Mouse (Mus musculus) layer of hippocampus, postnatal 25 days (tissue): Measurements from ENCODE around the gene Fat1. TPM values are rescaled to one million over a fixed set of nuclear protein-coding genes. Genes with fewer than 3 reads are reported as not detected.

Experiments
- DNase-seq, 2 experiments: peaks; one replicate each; pipeline ENCODE4 v3.0.0; 2022; ENCODE audit warnings: mixed read lengths in 2 of 2, low spot score in 1 of 2; ENCODE audit errors: extremely low spot score in 1 of 2
- total RNA-seq, 2 experiments: library from RNA; stranded (reverse); gene quantifications; 2 replicates each; pipeline ENCODE4 v1.2.3; 2021

The Fat1 gene
- total RNA-seq, 2 experiments from 2014 or later, result 22.7 to 28.7 TPM

- DNase-seq, result peak in 1 of 2 experiments; percentile 38
Measured at GRCm38 (mm10) chr8:44998681-44999277, 63.5 kb downstream of the Fat1 start.

DNA sequence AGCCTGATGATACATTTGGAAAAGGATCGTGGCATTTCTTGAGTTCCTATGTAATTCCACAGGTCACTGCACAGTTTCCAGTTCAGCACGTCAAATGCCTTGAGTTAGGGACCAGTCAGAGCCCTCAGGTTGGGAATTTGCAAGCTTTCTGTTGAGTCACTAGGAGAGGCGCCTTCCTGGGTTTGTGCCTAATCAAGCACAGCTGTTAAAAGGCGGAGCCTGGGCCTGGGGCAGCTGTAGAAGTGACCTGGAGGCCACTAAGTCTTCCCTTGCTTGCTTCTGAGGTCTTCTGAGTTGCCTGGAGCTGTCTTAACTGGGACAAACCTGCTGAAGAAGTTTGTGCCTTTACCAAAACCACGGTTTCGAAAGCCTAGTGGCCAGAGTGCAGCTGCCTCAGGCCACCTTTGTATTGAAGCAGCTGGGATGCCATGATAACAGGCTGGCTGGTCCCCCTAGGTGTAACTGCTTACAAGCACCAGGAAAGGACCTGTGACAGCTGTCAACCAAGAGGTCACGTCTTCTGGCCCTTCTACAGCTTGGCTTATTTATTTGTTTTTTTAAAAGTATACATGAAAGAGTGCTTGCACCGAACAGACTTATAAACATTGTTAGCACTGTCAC is 66.4 kb downstream of the Fat1 start:
- no peak for DNase-seq

DNA sequence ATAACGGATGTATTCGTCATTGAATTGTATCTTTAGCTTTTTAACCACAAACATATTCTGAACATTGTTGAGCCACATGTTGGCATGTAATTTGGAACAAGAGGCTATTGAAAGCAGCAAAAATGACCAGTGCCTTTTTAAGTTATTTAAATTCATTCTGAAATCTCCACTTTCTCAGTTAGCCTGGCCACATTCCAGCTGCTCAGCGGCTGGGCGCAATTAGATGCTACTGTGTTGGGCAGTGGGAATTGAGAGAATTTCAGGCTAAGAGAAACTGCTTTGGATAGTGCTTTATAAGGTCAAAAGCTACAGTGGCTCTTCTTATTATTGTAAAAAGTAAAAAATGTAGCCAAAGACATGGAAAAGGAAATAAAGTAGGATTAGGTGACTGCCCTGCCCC is 67.4 kb downstream of the Fat1 start:
- no peak for DNase-seq

DNA sequence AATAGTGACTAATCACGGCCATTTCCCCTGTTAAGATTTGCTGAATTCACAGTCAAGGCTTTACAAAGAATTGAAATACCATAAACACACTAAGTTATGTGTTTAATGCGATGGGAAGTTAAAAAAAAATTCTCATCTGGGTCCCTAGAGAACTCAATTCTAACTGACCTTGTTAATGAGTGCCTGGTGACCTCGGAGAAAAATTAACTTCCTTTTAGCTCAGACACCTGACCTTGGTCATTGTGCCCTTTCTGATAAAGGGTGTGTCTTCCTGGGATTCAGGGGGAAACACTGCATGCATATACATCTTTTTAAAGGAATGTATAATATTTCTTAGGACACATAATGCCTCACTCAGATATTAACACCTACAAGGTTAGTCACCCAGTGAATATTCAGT is 68.8 kb downstream of the Fat1 start:
- no peak for DNase-seq

DNA sequence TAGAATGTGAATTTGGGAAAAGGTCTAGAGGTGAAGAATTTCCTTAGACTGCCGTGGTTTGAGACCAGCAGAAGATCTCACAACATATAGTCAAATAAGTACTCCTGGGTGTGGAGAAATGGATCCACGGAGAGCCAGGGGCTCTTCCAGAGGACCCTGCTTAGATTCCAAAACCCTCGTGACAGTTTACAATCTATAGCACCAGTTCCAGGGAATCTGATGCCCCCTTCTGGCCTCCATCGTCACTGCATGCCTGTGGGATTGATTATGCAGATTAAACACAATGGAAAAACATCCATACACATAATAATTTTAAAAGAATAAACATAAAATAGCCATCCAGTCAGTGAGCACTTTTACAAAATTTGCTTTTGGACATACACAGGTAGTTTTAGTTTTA is 75.4 kb downstream of the Fat1 start:
- peak; percentile 25 to 71 for DNase-seq

GRCm38 (mm10) chr8:45011774-45012173 is 76.5 kb downstream of the Fat1 start:
- no peak for DNase-seq

- no peak for DNase-seq
Measured at GRCm38 (mm10) chr8:45013852-45014251, 78.6 kb downstream of the Fat1 start.

DNA sequence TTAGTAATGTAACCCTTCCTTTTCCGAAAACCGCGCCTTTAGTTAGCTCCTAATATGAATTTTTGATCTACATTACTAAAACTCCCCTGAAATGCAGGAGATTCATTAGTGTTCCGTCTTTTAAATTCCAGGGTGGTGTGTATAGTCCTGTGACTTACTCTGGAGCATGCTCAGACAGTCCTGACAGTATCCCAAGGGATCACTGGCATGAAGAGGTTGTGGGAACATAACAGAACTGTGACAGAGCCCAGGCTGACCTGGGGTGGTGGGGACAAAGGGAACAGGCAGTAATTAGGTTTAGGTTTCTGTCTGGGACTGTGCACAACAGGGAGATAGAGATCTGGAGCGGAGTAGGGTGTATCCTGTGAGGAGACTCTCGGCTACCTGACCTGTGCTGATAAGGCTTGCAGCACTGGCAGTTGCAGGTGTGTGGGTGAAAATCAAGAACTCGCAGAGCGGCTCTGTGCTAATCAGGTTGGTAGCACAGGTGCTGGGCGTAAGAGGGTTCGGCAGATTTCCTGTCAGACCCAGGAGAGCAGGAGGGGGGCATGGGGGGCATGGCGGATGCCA is 79.3 kb downstream of the Fat1 start:
- no peak for DNase-seq

DNA sequence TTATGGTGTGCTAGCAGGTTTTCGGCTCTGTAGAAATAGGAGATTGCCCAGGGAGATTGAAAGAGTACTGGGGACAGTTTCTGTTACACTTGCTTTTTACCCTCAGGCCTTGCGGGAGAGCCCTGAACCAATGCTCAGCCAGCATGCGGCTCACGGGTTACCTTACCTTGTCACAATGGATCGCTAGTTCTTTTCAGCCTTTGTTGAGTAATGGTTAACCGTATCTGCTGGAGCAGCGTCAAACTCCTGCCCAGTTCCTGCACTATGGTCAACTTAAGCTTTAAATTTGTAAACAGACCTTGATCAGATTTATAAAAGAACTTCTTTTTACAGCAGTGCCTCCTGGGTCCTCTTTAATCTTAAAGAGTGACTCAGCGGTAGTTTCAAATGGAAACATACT is 80.6 kb downstream of the Fat1 start:
- DNase-seq, result no peak

GRCm38 (mm10) chr8:45019241-45019640 is 84.0 kb downstream of the Fat1 start:
- DNase-seq, result no peak

- DNase-seq, result no peak
Measured at GRCm38 (mm10) chr8:45021171-45021570, 85.9 kb downstream of the Fat1 start.

- peak; percentile 27 to 38 for DNase-seq
Measured at GRCm38 (mm10) chr8:45021911-45022665, 86.8 kb downstream of the Fat1 start.

- no peak for DNase-seq
Measured at GRCm38 (mm10) chr8:45028081-45028497, 92.8 kb downstream of the Fat1 start.

DNA sequence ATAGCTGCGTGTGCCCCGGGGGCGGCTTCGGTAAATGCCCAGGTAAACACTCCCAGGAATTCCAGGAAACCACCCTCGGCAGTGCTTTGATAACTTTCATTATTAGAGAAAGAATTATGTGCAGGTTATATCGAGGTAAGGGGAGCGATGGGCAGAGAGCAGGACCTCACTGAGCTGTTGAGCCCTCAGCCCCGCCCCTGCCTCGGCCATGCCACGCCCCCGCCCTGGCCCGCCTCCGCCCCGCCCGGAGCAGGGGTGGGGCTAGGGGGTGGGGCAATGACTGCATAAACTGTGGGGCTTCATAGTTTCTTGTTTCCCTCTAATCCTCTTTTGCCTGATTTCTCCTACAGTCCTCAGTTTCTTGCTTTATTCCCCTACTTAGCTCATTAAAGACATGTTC is 103.1 kb downstream of the Fat1 start:
- no peak for DNase-seq

DNA sequence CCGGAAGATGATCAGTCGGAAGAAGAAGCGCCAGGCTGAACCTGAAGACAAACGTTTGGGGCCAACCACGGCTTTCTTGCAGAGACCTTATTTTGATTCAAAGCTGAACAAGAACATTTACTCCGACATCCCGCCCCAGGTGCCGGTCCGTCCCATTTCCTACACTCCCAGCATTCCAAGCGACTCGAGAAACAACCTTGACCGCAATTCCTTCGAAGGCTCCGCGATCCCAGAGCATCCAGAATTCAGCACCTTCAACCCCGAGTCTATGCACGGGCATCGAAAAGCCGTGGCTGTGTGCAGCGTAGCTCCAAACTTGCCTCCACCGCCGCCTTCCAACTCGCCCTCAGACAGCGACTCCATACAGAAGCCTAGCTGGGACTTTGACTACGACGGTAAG is 108.9 kb downstream of the Fat1 start:
- no peak for DNase-seq

DNA sequence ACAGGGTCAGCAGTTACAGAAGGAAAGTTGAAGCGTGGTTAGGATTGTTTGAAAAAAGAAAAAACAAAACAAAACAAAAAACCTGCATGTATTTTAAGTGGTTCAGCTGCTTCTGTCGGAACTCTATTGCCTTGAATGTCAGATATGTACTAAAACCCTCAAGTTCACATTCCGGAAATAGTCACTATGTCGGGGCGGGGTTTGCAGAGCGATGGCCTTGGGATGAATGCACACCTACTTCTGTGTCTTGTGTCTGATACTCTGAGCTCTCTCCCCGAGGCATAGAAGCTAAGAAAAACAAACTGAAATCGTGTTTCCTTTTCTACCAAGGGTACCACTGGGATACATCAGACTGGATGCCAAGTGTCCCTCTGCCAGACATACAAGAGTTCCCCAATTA is 115.2 kb downstream of the Fat1 start:
- no peak for DNase-seq

- DNase-seq, result no peak
Measured at GRCm38 (mm10) chr8:45051236-45051635, 116.0 kb downstream of the Fat1 start.

GRCm38 (mm10) chr8:45052205-45052604 is 117.0 kb downstream of the Fat1 start:
- DNase-seq, result no peak

DNA sequence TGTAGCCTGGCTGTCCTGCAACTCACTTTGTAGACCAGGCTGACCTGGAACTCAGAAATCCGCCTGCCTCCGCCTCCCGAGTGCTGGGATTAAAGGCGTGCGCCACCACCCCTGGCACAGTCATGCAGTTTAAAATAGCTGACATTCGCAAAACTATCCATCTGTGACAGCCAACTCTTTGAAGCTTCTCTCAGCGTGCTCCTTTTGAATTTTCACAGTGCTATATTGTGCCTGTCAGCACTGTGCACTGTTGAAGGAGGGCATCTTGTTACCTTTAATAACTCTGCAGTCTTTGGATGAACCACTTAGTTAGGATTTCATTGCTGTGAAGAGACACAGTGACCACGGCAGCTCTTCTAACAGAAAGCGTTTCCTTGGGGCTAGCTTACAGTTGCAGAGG is 117.4 kb downstream of the Fat1 start:
- DNase-seq, result no peak

GRCm38 (mm10) chr8:45055500-45055899 is 120.3 kb downstream of the Fat1 start:
- no peak for DNase-seq

DNA sequence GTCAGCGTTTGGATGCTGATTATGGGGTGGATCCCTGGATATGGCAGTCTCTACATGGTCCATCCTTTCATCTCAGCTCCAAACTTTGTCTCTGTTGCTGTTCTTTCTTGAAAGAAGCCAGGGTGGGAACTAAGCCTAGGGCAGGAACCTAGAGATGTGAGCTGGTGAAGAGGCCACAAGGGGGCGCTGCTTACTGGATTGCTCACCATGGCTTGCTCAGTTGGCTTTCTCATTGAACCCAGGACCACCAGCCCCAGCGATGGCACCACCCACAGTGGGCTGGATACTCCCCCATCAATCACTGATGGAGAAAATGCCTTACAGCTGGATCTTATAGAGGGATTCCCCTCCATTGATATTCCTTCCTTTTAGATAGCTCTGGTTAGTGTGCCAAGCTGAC is 121.6 kb downstream of the Fat1 start:
- no peak for DNase-seq
